Mouse (Mus musculus) Patski (cell line): Measurements from ENCODE around the gene Gart. TPM values are rescaled to one million over a fixed set of nuclear protein-coding genes. Genes with fewer than 3 reads are reported as not detected.

Experiments
- ATAC-seq: fragments of 100-300 bp; one replicate; pipeline ENCODE4 v1.8.0; 2021
- CTCF ChIA-PET: fragments of 350-600 bp; sonication (Branson Sonifier 250); formaldehyde crosslinking; loops from one replicate; lab custom pipeline; 2022; ENCODE audit warnings: inconsistent platforms; lab: Charles Lee
- POLR2A ChIA-PET: fragments of 350-600 bp; sonication (Branson Sonifier 250); formaldehyde crosslinking; loops from one replicate; lab custom pipeline; 2022; ENCODE audit warnings: antibody characterized with exemption, inconsistent platforms; lab: Charles Lee
- DNase-seq: peaks from one replicate; pipeline ENCODE4 v3.0.0-alpha.2; 2011; ENCODE audit warnings: low read depth, low spot score
- H3K27me3 ChIP-seq: fragments of 371-371 bp; one replicate; pipeline ENCODE4 v1.5.1; 2021
- CTCF ChIP-seq: fragments of 100-300 bp; IDR thresholded peaks from one replicate; pipeline ENCODE4 v1.5.1; 2021
- in situ Hi-C: fragments of 300-500 bp; cut with MboI; formaldehyde crosslinking; loops from 3 replicates; pipeline ENCODE4 v1.11.1; 2018; ENCODE audit warnings: low pct_unique_long_range_greater_than_20kb, mixed read lengths
- polyA plus RNA-seq: library from polyadenylated mRNA; unstranded; gene quantifications from one replicate; pipeline ENCODE4 v1.2.3, GENCODE M21; 2021

Gene Gart
- polyA plus RNA-seq, 1 experiment from 2014 or later: 79.5 TPM

- DNase-seq (no peak), ATAC-seq (no peak)
- no peak for TF ChIP-seq CTCF
- H3K27me3 ChIP-seq: no peaks in the 10 kb centered on the region
- POLR2A ChIA-PET: no interaction called here
- CTCF ChIA-PET: no interaction called here
- in situ Hi-C loops: no loop called here
Measured at GRCm38 (mm10) chr16:91611248-91611647, 35.5 kb downstream of the Gart start.

- no peaks in the 10 kb centered on the region for H3K27me3 ChIP-seq
- POLR2A ChIA-PET: no interaction called here
- in situ Hi-C loops: no loop called here
- DNase-seq (no peak), ATAC-seq (no peak)
- CTCF ChIA-PET: no interaction called here
- TF ChIP-seq CTCF: no peak
Measured at GRCm38 (mm10) chr16:91609501-91610245, 37.1 kb downstream of the Gart start.

GRCm38 (mm10) chr16:91606958-91607357 is 39.8 kb downstream of the Gart start:
- ChIA-PET POLR2A (no interaction called here), CTCF (no interaction called here)
- DNase-seq: no peak
- in situ Hi-C loops: no loop called here
- TF ChIP-seq CTCF: no peak
- no peak for ATAC-seq
- H3K27me3 ChIP-seq: no peaks in the 10 kb centered on the region

- in situ Hi-C loops: no loop called here
- no peak for TF ChIP-seq CTCF
- ATAC-seq (no peak), DNase-seq (no peak)
- H3K27me3 ChIP-seq: no peaks in the 10 kb centered on the region
- ChIA-PET POLR2A (no interaction called here), CTCF (interaction anchor here (1.0 kb wide), 1 partner anchor 12 kb away, joined by 3 read pairs; no protein-coding TSS in a partner anchor)
Measured at GRCm38 (mm10) chr16:91605156-91605555, 41.6 kb downstream of the Gart start.

GRCm38 (mm10) chr16:91601693-91602092 is 45.1 kb downstream of the Gart start:
- ATAC-seq (no peak), DNase-seq (no peak)
- in situ Hi-C loops: no loop called here
- POLR2A ChIA-PET: no interaction called here
- CTCF ChIA-PET: no interaction called here
- no peaks in the 10 kb centered on the region for H3K27me3 ChIP-seq
- TF ChIP-seq CTCF: no peak

- no peak for TF ChIP-seq CTCF
- POLR2A ChIA-PET: no interaction called here
- CTCF ChIA-PET: no interaction called here
- no peaks in the 10 kb centered on the region for H3K27me3 ChIP-seq
- in situ Hi-C loops: no loop called here
- ATAC-seq (no peak), DNase-seq (no peak)
Measured at GRCm38 (mm10) chr16:91601081-91601480, 45.7 kb downstream of the Gart start.

GRCm38 (mm10) chr16:91599242-91599641 is 47.5 kb downstream of the Gart start:
- ChIA-PET POLR2A (no interaction called here), CTCF (no interaction called here)
- in situ Hi-C loops: no loop called here
- no peaks in the 10 kb centered on the region for H3K27me3 ChIP-seq
- DNase-seq: no peak
- no peak for ATAC-seq
- no peak for TF ChIP-seq CTCF

- DNase-seq (peak; percentile 71), ATAC-seq (peak; percentile 97)
- CTCF ChIA-PET: interaction anchor here (1.1 kb wide), 1 partner anchor 16 kb away, joined by 4 read pairs; no protein-coding TSS in a partner anchor
- in situ Hi-C loops: no loop called here
- POLR2A ChIA-PET: interaction anchor here (0.6 kb wide), 1 partner anchor 51 kb away, joined by 12 read pairs; no protein-coding TSS in a partner anchor
- H3K27me3 ChIP-seq: no peaks in the 10 kb centered on the region
- TF ChIP-seq CTCF: no peak
Measured at GRCm38 (mm10) chr16:91597672-91598010, 49.1 kb downstream of the Gart start, which contains the start of gene Tmem50b. TSS of gene Tmem50b (minus strand) at chr16:91597800.

- CTCF ChIA-PET: interaction anchor here (1.0 to 1.1 kb wide), 2 partner anchors 13 to 16 kb away, joined by 3 to 4 read pairs; no protein-coding TSS in a partner anchor
- in situ Hi-C loops: no loop called here
Measured at GRCm38 (mm10) chr16:91596779-91597671, 49.7 kb downstream of the Gart start.

GRCm38 (mm10) chr16:91596397-91596778 is 50.4 kb downstream of the Gart start:
- DNase-seq: no peak
- CTCF ChIA-PET: interaction anchor here (1.0 kb wide), 1 partner anchor 12 kb away, joined by 3 read pairs; no protein-coding TSS in a partner anchor
- POLR2A ChIA-PET: interaction anchor here (0.6 kb wide), 1 partner anchor 69 kb away, joined by 3 read pairs; no protein-coding TSS in a partner anchor
- no peak for TF ChIP-seq CTCF
- ATAC-seq: no peak
- H3K27me3 ChIP-seq: no peaks in the 10 kb centered on the region
- in situ Hi-C loops: no loop called here

More at GRCm38 (mm10) chr16:91596779-91597671, 49.7 kb downstream of the Gart start:
- POLR2A ChIA-PET: interaction anchor here (0.6 kb wide), 2 partner anchors 52 to 70 kb away, joined by 3 to 12 read pairs; no protein-coding TSS in a partner anchor
- no peaks in the 10 kb centered on the region for H3K27me3 ChIP-seq
- no peak for TF ChIP-seq CTCF
- peak; percentile 66 for ATAC-seq
- no peak for DNase-seq

GRCm38 (mm10) chr16:91595076-91595475 is 51.7 kb downstream of the Gart start:
- ChIA-PET POLR2A (no interaction called here), CTCF (no interaction called here)
- no peak for ATAC-seq
- in situ Hi-C loops: no loop called here
- no peaks in the 10 kb centered on the region for H3K27me3 ChIP-seq
- DNase-seq: no peak
- no peak for TF ChIP-seq CTCF
